Mouse (Mus musculus) left cerebral cortex, adult 11 months (tissue): ENCODE measurements around the gene Sh3d21.

Experiments used
- DNase-seq: peaks from one replicate; pipeline ENCODE4 v3.0.0; 2022; ENCODE audit warnings: low spot score

The Sh3d21 gene

GRCm38 (mm10) chr4:126108061-126108740 is 55.1 kb downstream of the Sh3d21 start:
- no peak for DNase-seq

- no peak for DNase-seq
These were observed 58.0 kb downstream of the Sh3d21 start for GRCm38 (mm10) chr4:126105131-126105783.

DNA sequence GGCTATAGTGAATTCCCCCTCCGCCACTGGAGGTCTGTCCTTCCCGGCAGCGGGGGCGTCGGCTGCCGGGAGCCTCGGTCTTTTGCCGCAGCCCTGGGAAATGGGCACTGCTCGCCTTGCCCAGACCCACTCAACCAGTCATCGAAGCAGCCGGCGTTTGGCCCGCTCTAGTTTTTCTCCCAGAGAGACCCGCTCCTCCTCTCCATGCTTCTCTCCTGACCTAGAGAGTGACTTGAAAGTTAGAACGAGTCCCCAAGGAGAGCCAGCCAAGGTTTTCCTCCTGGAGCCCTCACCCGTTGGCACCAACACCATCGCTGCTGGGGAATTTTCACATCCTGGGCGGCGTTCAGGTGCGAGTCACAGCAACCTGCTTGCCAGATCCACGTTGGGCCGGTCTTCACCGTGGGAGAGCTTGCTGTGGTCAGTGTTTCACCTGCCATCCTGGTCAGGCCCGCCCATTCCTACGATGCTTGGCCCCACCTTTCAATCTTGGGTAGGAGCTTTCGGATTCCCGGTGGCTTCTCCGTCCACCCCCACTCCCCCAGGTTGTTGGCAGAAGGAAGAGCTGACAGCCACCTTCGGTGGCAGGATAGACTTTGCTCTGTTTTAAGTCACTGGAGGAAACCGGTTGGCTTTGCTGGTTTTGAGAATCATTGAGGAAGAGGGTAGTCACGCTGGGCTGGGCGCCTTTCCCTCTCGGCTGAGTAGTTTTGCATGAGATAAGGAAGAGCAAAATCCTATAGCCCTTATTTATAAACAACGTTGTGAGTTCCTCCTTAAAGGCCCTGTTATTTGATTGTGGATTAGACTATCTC is 58.8 kb downstream of the Sh3d21 start:
- peak; percentile 36 for DNase-seq

DNA sequence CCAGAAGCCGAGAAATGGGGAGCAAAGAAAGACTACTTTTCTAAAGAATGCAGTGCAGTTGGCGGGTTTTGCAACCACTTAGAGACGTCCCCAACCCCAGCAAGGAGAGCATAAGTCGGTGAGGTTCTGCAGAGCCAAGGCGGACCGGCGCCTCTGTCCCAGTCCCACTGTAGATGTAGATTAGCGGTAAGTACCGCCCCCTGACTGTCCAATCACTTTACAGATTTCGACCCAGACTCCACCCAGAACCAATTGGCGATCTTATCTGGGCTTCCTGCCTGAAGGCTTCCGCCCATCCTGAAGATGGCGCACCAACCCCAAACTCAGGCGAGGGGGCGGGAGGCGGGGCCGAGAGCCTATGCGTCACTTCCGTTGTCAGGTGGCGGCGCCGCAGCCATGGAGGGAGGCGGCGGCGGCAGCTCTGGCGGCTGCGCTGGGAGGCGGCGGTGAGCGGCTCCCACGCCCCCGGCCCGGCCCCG is 59.7 kb downstream of the Sh3d21 start, which contains the start of gene Stk40:
TSS of gene Stk40 (plus strand) at position 368 of the 479 bp plus-strand sequence.
- DNase-seq = peak; percentile 96

GRCm38 (mm10) chr4:126103057-126103581 is 60.2 kb downstream of the Sh3d21 start:
- DNase-seq = peak; percentile 73

DNA sequence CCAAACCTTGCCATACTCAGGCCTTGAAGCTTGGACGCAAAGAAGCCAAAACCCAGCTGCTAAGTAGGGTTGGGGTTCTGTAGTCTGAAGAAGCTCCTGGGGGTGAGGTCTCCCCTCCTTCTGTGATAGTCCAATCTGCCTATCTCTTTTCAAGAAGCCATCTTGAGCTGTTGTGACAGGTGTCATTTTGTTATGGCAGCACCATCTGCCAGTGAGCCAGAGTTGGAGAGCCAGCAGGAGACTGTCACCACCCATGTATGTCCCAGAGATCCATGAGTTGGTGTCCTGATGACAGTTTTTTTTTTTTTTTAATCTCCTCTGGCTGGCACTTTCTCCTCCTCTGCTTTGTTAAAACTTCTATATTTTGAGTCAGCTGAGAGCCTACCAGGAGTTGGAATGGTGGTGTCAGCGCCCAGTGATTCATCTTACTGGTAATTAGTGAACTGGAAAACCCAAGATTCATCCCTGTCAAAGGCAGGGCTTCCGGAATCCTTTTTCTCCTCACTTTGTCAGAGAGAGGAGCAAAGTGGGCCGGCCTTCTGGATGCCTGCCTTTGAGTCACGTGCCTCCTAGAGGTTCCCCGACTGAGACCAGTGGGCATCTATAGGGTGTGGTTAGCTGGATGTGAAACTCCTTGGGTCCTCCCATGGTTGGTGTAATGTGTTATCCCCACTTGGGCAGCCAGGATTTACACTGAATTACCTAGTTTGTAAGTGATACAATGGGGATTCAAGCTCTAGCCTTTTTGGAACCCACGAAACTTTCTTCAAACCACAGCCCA is 61.0 kb downstream of the Sh3d21 start:
- DNase-seq = no peak

GRCm38 (mm10) chr4:126100764-126101163 is 62.5 kb downstream of the Sh3d21 start:
- no peak for DNase-seq
